Mouse (Mus musculus) intestine, postnatal 0 days (tissue): ENCODE data around the gene Tfap2c. TPM values are rescaled to one million over a fixed set of nuclear protein-coding genes. Genes with fewer than 3 reads are reported as not detected.

Source experiments
- ATAC-seq: fragments of 200-750 bp; cut with Nextera tagmentation; 2 replicates; pipeline ENCODE4 v1.8.0; 2017; ENCODE audit warnings: mild to moderate bottlenecking, moderate TSS enrichment, moderate library complexity
- H3K27ac ChIP-seq: fragments of 300-500 bp; sonication (generic); 2 replicates; pipeline ENCODE4 v1.5.1; 2014; ENCODE audit warnings: mild to moderate bottlenecking, low read depth, low read length, moderate library complexity
- H3K27me3 ChIP-seq: fragments of 300-500 bp; sonication (generic); replicated peaks from 2 replicates; pipeline ENCODE4 v1.6.1; 2014; ENCODE audit warnings: low read length, mixed read lengths; ENCODE audit not compliant: control insufficient read depth, insufficient read depth
- H3K36me3 ChIP-seq: fragments of 300-500 bp; sonication (generic); 2 replicates; pipeline ENCODE4 v1.6.1; 2014; ENCODE audit warnings: mild to moderate bottlenecking, moderate library complexity; ENCODE audit not compliant: control insufficient read depth, insufficient read depth
- H3K4me1 ChIP-seq: fragments of 300-500 bp; sonication (generic); replicated peaks from 2 replicates; pipeline ENCODE4 v1.6.1; 2014; ENCODE audit warnings: antibody characterized with exemption, low read length, mixed read lengths; ENCODE audit not compliant: control insufficient read depth, insufficient read depth
- H3K4me2 ChIP-seq: fragments of 300-500 bp; sonication (generic); replicated peaks from 2 replicates; pipeline ENCODE4 v1.6.1; 2014; ENCODE audit warnings: low read depth, mild to moderate bottlenecking, moderate library complexity
- H3K4me3 ChIP-seq: fragments of 300-500 bp; sonication (generic); 2 replicates; pipeline ENCODE4 v1.5.1; 2014; ENCODE audit warnings: low read depth, low read length
- H3K9ac ChIP-seq: fragments of 300-500 bp; sonication (generic); 2 replicates; pipeline ENCODE4 v1.6.1; 2014; ENCODE audit warnings: mild to moderate bottlenecking, low read depth, low read length
- H3K9me3 ChIP-seq: fragments of 300-500 bp; sonication (generic); 2 replicates; pipeline ENCODE4 v1.6.1; 2016; ENCODE audit warnings: mixed run types; ENCODE audit not compliant: control insufficient read depth
- CTCF ChIP-seq: sonication (generic); IDR thresholded peaks from 2 replicates; pipeline ENCODE4 v1.5.1; 2016; ENCODE audit warnings: low read depth, mild to moderate bottlenecking, control low read depth, antibody characterized with exemption, moderate library complexity
- WGBS: fragments of 180-500 bp; shearing (Covaris S2); extraction: QIAGEN DNeasy Blood & Tissue Kit; methylation state at CpG from one replicate; pipeline ENCODE4 v1.1.7; 2014; 5-methylcytosine and 5-hydroxymethylcytosine counted together
- polyA plus RNA-seq: library from polyadenylated mRNA; unstranded; fragments of >200 nt; fragmentation: Nextera tagmentation; extraction: Ambion mirVana; gene quantifications from 2 replicates; pipeline ENCODE4 v1.2.1, GENCODE M21; 2015

The Tfap2c gene
- polyA plus RNA-seq, 1 experiment from 2014 or later, result not detected

- no peak overlapping the region for H3K9ac ChIP-seq
- H3K9me3 ChIP-seq, result no peaks in the 10 kb centered on the region
- WGBS, result 51% methylated on average over 10 of the region's 10 CpGs
- peaks cover 18% of the 10 kb centered on the region for H3K27me3 ChIP-seq
- H3K4me2 ChIP-seq, result no peak overlapping the region
- no peak for ATAC-seq
- no peaks in the 10 kb centered on the region for H3K36me3 ChIP-seq
- no peak overlapping the region for H3K4me3 ChIP-seq
- no peak overlapping the region for H3K27ac ChIP-seq
- TF ChIP-seq CTCF, result no peak
- no peaks in the 10 kb centered on the region for H3K4me1 ChIP-seq
Measured at GRCm38 (mm10) chr2:172561016-172561415, 11.6 kb downstream of the Tfap2c start.

DNA sequence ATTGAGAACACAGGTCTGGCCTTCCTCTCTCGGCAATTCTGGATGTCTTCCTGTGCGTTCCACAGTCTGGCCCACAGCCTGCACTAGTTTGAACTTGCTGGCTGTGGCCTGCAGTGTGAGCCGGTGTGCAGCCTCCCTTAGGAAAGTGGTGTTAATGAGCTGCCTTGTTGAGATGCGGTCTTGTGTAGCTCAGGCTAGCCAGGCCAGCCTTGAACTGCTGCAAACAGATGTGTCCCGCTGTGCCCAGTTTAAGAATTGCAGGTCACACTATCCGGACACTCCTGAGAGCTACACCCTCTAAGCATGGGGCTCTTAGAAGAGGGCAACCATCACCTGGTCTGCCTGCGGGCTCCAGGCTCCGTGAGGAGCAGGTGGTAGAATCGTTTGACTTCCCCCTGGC lies 18.4 kb downstream of the Tfap2c start:
- ATAC-seq, result no peak
- Histone ChIP-seq H3K27ac (no peak overlapping the region), H3K36me3 (no peaks in the 10 kb centered on the region), H3K4me2 (no peak overlapping the region), H3K4me3 (no peak overlapping the region), H3K9me3 (no peaks in the 10 kb centered on the region), H3K27me3 (no peaks in the 10 kb centered on the region), H3K9ac (no peak overlapping the region), H3K4me1 (no peaks in the 10 kb centered on the region)
- TF ChIP-seq CTCF, result no peak
- 75% methylated on average over 9 of the region's 9 CpGs for WGBS

DNA sequence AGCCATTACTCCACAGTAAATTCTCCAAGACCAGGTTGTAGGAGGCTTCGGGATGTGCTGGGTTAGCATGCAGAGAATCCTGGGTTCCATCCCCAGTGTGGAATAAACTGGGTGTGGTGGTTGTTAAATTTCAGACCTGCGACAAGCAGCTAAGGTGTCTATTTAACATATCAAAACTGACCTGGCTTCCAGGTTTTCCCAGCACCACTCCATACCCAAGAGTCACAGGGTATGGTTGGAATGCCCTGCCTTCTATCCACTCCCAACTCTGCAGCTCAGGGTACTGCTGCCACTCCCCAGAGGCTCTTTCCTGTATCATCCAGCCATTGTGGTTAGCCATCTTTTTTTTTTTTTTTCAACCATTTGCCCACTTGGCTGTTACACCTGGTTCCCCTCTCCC lies 19.1 kb downstream of the Tfap2c start:
- no peaks in the 10 kb centered on the region for H3K9me3 ChIP-seq
- no peak overlapping the region for H3K4me2 ChIP-seq
- no peaks in the 10 kb centered on the region for H3K36me3 ChIP-seq
- no peak overlapping the region for H3K4me3 ChIP-seq
- H3K27me3 ChIP-seq, result no peaks in the 10 kb centered on the region
- no peaks in the 10 kb centered on the region for H3K4me1 ChIP-seq
- H3K27ac ChIP-seq, result no peak overlapping the region
- no peak for TF ChIP-seq CTCF
- ATAC-seq, result no peak
- no peak overlapping the region for H3K9ac ChIP-seq
- 82% methylated on average over 2 of the region's 2 CpGs for WGBS

DNA sequence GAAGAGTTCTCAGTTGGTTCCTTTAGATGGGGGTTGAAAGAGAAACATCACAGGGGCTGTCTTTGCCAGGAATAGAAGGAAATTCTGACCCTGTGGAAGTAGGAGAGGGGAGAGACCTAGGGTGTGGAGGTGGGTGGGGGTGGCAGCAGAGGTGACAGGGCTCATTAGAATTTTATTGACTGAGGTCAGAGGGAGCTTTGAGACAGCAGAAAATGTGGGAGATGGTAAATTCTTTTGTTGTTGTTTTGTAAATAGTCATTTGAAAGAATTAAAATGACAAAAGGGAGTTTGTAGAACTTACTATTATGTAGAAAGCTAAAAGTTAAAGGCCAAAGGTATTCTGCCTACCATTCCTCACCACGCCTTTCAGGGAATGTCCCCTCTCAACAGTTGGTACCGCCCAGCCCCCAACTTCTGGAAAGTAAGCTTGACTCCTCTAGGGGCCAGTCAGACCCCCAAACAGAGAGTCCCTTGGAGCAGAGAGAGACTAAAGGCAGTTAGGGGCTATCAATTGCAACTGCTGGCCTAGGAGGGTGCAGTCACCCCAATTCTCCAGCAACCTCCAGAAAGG lies 27.9 kb downstream of the Tfap2c start:
- Histone ChIP-seq H3K27me3 (no peaks in the 10 kb centered on the region), H3K9ac (no peak overlapping the region), H3K36me3 (no peaks in the 10 kb centered on the region), H3K27ac (no peak overlapping the region), H3K4me2 (no peak overlapping the region), H3K4me3 (no peak overlapping the region), H3K4me1 (no peaks in the 10 kb centered on the region), H3K9me3 (no peaks in the 10 kb centered on the region)
- ATAC-seq, result no peak
- 69% methylated on average over 2 of the region's 2 CpGs for WGBS
- no peak for TF ChIP-seq CTCF

GRCm38 (mm10) chr2:172579221-172579620 lies 29.8 kb downstream of the Tfap2c start:
- H3K4me3 ChIP-seq, result no peak overlapping the region
- WGBS, result 56% methylated on average over 5 of the region's 5 CpGs
- H3K27ac ChIP-seq, result no peak overlapping the region

DNA sequence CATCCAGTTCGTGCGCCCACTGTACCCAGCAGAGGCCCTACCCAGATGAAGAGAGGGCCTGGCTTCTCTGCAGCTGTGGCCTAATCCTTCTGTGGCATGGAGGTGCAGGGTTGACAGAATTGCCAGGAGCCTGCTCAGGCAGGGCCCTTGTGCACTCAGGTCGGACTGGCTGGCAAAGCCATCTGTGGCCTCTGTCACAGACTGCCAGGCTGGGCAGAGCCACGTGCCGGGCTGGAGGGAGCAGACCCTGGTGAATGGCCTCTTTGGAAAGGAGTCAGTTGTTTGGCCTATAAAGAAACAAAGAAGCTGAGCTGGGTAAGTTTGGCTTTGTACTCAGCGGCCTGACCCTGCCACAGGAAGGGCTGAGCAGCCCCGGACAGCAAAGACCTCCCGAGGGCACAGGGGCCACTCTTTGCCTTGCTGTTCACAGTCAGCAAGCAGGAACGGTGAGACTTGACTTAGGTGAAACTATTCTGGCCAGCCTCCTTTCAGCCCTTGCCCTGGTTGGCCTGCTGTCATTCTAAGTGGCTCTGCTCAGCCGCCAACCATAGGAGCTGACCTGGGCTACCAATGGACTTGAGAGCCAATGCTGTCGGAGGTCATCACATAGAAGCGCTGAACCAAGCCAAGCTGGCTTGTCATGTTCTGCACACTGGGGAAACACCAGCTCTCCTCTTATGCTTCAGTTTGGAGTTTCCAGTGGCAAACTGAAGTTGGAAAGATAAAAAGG lies 31.3 kb downstream of the Tfap2c start:
- H3K36me3 ChIP-seq, result no peaks in the 10 kb centered on the region
- no peak for ATAC-seq
- H3K27me3 ChIP-seq, result no peaks in the 10 kb centered on the region
- no peak overlapping the region for H3K4me3 ChIP-seq
- no peaks in the 10 kb centered on the region for H3K4me1 ChIP-seq
- H3K9me3 ChIP-seq, result no peaks in the 10 kb centered on the region
- WGBS, result 83% methylated on average over 12 of the region's 12 CpGs
- TF ChIP-seq CTCF, result no peak
- H3K27ac ChIP-seq, result no peak overlapping the region
- H3K9ac ChIP-seq, result no peak overlapping the region
- no peak overlapping the region for H3K4me2 ChIP-seq

More at GRCm38 (mm10) chr2:172579221-172579620, 29.8 kb downstream of the Tfap2c start:
- TF ChIP-seq CTCF, result no peak
- no peak for ATAC-seq
- H3K4me2 ChIP-seq, result no peak overlapping the region
- no peaks in the 10 kb centered on the region for H3K9me3 ChIP-seq
- H3K36me3 ChIP-seq, result no peaks in the 10 kb centered on the region
- no peak overlapping the region for H3K9ac ChIP-seq
- no peaks in the 10 kb centered on the region for H3K4me1 ChIP-seq
- no peaks in the 10 kb centered on the region for H3K27me3 ChIP-seq
